Mouse (Mus musculus): ENCODE data around the gene Cenpj. TPM values are rescaled to one million over a fixed set of nuclear protein-coding genes. Genes with fewer than 3 reads are reported as not detected.

Gene Cenpj
- polyA plus RNA-seq, 1 experiment: 2.2 TPM

DNA sequence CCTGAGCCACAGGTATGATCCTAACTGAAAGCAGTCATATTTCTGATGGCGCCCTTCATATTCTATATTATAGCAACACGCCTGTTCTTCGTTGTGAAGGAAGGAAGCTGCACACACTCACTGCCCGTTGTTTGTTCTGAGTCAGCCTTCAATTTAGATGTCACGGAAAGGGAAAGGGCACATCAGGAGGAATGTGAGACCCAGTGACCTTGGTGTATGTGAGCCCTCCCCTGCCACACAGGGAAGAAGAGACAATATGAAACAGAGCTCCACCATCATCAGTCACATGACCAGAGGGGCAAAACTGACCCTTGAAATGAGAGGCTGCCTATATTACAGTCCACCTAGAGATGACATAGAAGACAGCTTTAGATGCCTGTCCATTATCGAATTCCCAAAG lies 7.1 kb upstream of the Cenpj start:
- Histone ChIP-seq H3K4me1 (ENCODE audit: control insufficient read depth, insufficient read depth, low read length) (no peaks in the 10 kb centered on the region), H3K4me3 (ENCODE audit: insufficient read depth, low read length) (no peak overlapping the region), H3K27ac (ENCODE audit: insufficient read depth, low read length) (no peak overlapping the region)
- TF ChIP-seq POLR2A (IDR thresholded peaks at IDR 0.05; ENCODE audit: extremely low read depth, insufficient read depth, low read length) (no peak), CTCF (IDR thresholded peaks at IDR 0.05; ENCODE audit: extremely low read depth, insufficient read depth, low read length) (no peak)

DNA sequence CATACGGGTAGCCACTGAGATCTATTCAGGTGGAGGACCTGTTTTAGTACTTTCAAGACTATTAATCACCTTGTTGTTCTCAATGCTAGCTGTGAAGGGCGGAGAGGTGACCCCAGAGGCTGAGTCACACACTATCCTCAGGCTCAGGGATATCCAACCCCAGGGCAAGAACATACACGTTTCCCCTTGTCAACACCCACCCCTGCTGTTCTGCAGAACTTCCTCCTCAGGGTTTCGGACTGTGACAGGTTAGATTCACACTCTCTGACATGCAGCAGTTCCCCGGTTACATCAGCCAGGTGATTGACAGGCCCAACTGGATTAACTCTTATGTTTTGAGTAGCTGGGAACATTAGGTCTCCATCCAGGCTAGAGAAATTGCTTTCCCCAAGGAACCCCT lies 5.9 kb upstream of the Cenpj start:
- Histone ChIP-seq H3K4me1 (ENCODE audit: control insufficient read depth, insufficient read depth, low read length) (no peaks in the 10 kb centered on the region), H3K4me3 (ENCODE audit: insufficient read depth, low read length) (no peak overlapping the region), H3K27ac (ENCODE audit: insufficient read depth, low read length) (no peak overlapping the region)
- no peak for TF ChIP-seq CTCF (IDR thresholded peaks at IDR 0.05; ENCODE audit: extremely low read depth, insufficient read depth, low read length)
- no peak for TF ChIP-seq POLR2A (IDR thresholded peaks at IDR 0.05; ENCODE audit: extremely low read depth, insufficient read depth, low read length)

DNA sequence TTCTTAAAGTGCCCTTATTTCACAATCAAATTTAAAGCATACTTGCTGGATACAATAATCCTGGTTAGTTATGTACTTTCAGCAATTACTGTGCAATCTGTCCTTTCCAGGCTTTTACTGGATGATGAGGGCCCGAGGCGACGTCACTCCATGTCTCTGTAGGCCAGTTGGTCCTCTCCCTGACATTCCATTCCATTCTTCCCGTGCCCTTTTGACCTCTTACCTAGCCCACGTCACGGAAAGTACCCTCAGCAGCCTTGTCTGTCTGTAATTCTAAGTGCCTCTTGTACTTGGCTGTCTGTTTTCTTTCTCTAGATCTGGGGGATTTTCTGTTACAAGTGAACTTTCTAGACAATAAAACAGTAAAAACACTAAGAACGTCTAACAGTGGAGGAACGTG lies 3.8 kb upstream of the Cenpj start:
- TF ChIP-seq POLR2A (IDR thresholded peaks at IDR 0.05; ENCODE audit: extremely low read depth, insufficient read depth, low read length): no peak
- no peak for TF ChIP-seq CTCF (IDR thresholded peaks at IDR 0.05; ENCODE audit: extremely low read depth, insufficient read depth, low read length)
- Histone ChIP-seq H3K27ac (ENCODE audit: insufficient read depth, low read length) (no peak overlapping the region), H3K4me1 (ENCODE audit: control insufficient read depth, insufficient read depth, low read length) (no peaks in the 10 kb centered on the region)

DNA sequence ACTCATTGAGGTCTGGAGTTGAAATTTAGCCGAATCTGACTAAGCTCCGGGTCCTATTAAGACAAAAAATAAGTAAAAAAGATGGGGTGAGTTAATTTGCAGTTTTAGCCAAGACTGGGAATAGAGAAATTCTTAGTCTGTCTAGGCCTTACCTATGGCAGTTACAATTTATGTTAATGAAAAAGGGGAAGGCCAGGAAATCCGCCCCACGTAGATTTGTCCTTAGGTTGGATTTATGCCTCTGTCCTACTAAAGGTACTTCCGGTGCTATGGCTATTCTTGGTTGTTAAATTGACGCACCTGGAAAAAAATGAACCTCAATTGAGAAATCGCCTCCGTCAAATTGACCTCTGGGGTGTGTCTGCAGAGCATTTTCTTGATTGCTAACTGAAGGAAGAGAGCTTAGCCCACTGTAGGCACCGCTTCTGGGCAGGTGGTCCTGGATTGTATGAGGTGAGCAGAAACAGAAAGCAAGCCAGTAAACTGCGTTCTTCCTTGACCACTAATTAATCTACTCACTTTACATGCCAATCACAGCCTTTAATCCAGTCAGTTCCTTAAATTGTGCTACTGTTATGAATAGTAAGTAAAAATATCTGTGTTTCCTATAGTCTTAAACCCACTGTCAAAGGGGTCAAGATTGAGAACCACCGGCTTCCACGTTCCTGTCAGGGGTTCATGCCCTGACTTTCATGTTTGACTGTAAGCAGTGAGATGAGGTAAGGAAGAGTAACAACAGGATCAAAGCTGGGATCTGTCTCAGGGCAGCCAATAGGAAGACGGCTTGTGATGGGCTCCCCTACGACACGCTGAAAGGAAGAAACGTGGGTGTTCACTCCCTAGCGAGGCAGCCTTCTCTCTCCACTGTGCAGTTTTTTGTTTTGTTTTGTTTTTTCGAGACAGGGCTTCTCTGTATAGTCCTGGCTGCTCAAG lies 1.0 kb upstream of the Cenpj start:
- no peak for TF ChIP-seq POLR2A (IDR thresholded peaks at IDR 0.05; ENCODE audit: extremely low read depth, insufficient read depth, low read length)
- TF ChIP-seq CTCF (IDR thresholded peaks at IDR 0.05; ENCODE audit: extremely low read depth, insufficient read depth, low read length): no peak
- H3K4me1 ChIP-seq (ENCODE audit: control insufficient read depth, insufficient read depth, low read length): no peaks in the 10 kb centered on the region; the same call in 1 of the 2 replicates
- H3K4me3 ChIP-seq (ENCODE audit: insufficient read depth, low read length): peak overlapping the region; percentile 60; the same call in 1 of the 2 replicates
- H3K27ac ChIP-seq (ENCODE audit: insufficient read depth, low read length): no peak overlapping the region

More for the DNA sequence above, 3.8 kb upstream of the Cenpj start:
- H3K4me3 ChIP-seq (ENCODE audit: insufficient read depth, low read length): no peak overlapping the region

DNA sequence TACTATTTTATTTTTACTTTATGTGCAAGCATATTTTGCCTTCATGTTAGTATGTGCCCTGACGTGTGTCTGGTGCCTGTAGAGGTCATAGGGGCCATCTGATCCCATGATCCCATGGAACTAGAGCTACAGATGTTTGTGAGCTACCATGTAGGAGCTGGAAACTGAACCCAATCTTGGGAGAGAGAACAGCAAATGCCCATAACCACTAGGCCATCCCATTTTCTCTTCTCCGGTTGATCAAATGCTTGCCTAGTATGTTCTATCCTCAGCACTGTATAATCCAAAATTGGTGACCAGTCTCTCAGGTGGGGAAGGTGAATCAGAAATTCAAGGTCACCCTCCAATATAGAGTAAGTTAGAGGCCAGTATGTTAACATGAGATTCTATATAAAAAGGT lies 2.7 kb downstream of the Cenpj start:
- no peak for TF ChIP-seq CTCF (IDR thresholded peaks at IDR 0.05; ENCODE audit: extremely low read depth, insufficient read depth, low read length)
- no peak for TF ChIP-seq POLR2A (IDR thresholded peaks at IDR 0.05; ENCODE audit: extremely low read depth, insufficient read depth, low read length)
- H3K4me1 ChIP-seq (ENCODE audit: control insufficient read depth, insufficient read depth, low read length): no peaks in the 10 kb centered on the region; the same call in 1 of the 2 replicates
- H3K4me3 ChIP-seq (ENCODE audit: insufficient read depth, low read length): no peak overlapping the region; the same call in 1 of the 2 replicates
- no peak overlapping the region for H3K27ac ChIP-seq (ENCODE audit: insufficient read depth, low read length)

DNA sequence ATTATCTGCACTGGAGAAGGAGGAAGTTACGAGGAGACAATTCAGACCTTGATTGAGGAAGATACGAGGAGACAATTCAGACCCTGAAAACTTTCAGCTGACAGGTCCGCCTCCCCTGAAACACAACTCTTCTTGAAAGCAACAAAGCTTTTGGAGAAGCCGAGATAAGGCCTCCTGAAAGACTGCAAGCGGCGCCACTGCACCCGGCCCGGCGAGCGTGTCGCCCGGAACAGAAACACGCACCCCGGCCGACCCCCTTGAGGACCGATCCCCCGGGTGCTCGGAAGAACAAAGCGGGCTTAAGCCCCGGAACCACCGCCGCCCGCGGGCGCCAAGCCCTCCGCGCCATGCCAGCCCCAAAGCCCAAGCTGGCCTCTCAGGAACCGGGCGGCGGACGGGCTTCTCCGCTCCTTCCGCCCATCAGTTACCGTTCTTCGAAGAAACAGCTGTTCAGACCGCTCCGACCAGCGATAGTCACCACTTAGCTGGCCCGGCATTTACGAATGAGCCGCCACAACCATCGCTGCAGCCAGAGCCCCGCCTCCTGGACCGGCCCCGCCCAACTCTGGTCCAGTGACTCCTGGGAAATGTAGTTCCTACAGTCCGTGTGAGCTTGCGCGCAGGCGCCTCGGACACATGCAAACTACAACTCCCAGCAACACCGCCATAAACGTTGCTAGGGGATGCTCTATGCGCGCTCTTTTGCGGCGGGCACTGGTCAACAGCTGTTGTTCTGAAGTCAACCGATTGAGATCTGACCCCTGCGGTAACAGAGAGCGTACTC lies 3.7 kb downstream of the Cenpj start:
- TF ChIP-seq POLR2A (IDR thresholded peaks at IDR 0.05; ENCODE audit: extremely low read depth, insufficient read depth, low read length) (peak; percentile 96), CTCF (IDR thresholded peaks at IDR 0.05; ENCODE audit: extremely low read depth, insufficient read depth, low read length) (no peak)
- no peak overlapping the region for H3K27ac ChIP-seq (ENCODE audit: insufficient read depth, low read length)

DNA sequence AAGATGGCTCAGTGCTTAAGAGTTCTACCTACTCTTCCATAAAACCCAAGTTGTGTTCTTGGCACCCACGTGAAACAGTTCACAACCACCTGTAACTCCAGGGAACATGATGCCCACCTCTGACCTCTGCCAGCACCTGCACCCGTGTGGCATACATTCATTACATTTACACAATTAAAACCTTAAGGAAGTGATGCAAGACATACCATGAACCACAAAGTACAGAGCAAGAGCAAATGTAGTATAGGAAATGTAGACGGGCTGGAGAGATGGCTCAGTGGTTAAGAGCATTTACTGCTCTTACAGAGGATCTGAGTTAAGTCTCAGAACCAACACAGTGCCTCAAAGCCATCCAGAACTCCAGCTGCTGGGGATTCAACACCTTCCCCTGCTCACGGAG lies 6.2 kb downstream of the Cenpj start:
- Histone ChIP-seq H3K27ac (ENCODE audit: insufficient read depth, low read length) (no peak overlapping the region), H3K4me1 (ENCODE audit: control insufficient read depth, insufficient read depth, low read length) (no peaks in the 10 kb centered on the region; the same call in 1 of the 2 replicates), H3K4me3 (ENCODE audit: insufficient read depth, low read length) (no peak overlapping the region)
- no peak for TF ChIP-seq CTCF (IDR thresholded peaks at IDR 0.05; ENCODE audit: extremely low read depth, insufficient read depth, low read length)
- TF ChIP-seq POLR2A (IDR thresholded peaks at IDR 0.05; ENCODE audit: extremely low read depth, insufficient read depth, low read length): no peak

More for the DNA sequence above, 3.7 kb downstream of the Cenpj start:
- H3K4me1 ChIP-seq (ENCODE audit: control insufficient read depth, insufficient read depth, low read length): no peaks in the 10 kb centered on the region; the same call in 1 of the 2 replicates
- H3K4me3 ChIP-seq (ENCODE audit: insufficient read depth, low read length): peak overlapping the region; percentile 37

DNA sequence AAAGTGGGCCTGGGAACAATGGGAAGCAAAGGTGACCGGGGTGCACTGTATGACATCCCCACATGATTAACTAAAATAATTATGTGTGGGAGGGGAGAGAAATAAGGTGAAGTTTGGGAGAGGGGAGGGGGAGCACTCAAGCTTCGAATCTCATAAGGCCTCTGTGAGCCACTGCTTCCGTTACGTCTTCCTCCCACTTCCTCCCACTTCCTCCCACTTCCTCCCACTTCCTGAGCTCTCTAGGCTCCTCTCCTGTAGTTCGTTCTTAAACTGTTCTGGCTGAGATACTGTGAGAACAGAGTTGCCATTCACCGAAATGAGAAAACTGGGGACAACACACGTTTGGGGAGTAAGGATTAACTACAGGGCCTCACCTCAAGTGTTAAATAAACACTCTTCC lies 7.7 kb downstream of the Cenpj start:
- no peaks in the 10 kb centered on the region; the same call in 1 of the 2 replicates for H3K4me1 ChIP-seq (ENCODE audit: control insufficient read depth, insufficient read depth, low read length)
- no peak overlapping the region for H3K4me3 ChIP-seq (ENCODE audit: insufficient read depth, low read length)
- no peak for TF ChIP-seq POLR2A (IDR thresholded peaks at IDR 0.05; ENCODE audit: extremely low read depth, insufficient read depth, low read length)
- no peak for TF ChIP-seq CTCF (IDR thresholded peaks at IDR 0.05; ENCODE audit: extremely low read depth, insufficient read depth, low read length)
- no peak overlapping the region for H3K27ac ChIP-seq (ENCODE audit: insufficient read depth, low read length)

DNA sequence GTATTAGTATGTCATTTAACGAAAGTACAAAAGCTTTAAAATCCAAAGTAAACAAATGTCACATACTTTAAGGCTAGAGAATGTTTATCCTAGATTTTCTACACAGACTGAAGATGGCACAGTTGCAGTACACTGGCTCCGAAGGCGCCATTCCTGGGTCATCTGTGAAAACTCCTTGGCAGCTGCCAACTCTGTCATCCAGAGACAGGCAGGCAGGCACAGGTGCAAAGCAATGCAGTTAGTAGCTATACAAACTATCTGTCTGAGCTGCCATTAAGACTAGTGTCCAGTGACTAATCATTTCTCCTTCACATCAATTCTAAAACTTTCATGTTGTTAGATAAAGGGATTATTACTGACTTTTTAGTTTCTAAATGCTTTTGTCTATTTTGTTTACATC lies 16.1 kb downstream of the Cenpj start:
- TF ChIP-seq CTCF (IDR thresholded peaks at IDR 0.05; ENCODE audit: extremely low read depth, insufficient read depth, low read length): no peak
- no peak for TF ChIP-seq POLR2A (IDR thresholded peaks at IDR 0.05; ENCODE audit: extremely low read depth, insufficient read depth, low read length)
- Histone ChIP-seq H3K4me3 (ENCODE audit: insufficient read depth, low read length) (no peak overlapping the region), H3K4me1 (ENCODE audit: control insufficient read depth, insufficient read depth, low read length) (no peaks in the 10 kb centered on the region), H3K27ac (ENCODE audit: insufficient read depth, low read length) (no peak overlapping the region)
